Mouse (Mus musculus) midbrain, embryonic 15.5 days (tissue): ENCODE data around the gene Arfip1. TPM values are rescaled to one million over a fixed set of nuclear protein-coding genes. Genes with fewer than 3 reads are reported as not detected.
"Not testable (repeated sequence)": the region's sequence is repeated elsewhere in the genome, so short reads cannot be mapped to it uniquely, and the experiment has no call there.

ENCODE experiments used
- ATAC-seq: fragments of 200-750 bp; cut with Nextera tagmentation; replicated peaks from 2 replicates; pipeline ENCODE4 v1.8.0; 2017; ENCODE audit warnings: moderate TSS enrichment
- H3K27ac ChIP-seq: fragments of 300-500 bp; sonication (generic); 2 replicates; pipeline ENCODE4 v1.5.1; 2015; ENCODE audit warnings: mild to moderate bottlenecking, inconsistent platforms
- H3K27me3 ChIP-seq: fragments of 300-500 bp; sonication (generic); replicated peaks from 2 replicates; pipeline ENCODE4 v1.6.1; 2015; ENCODE audit warnings: inconsistent platforms
- H3K36me3 ChIP-seq: fragments of 300-500 bp; sonication (generic); replicated peaks from 2 replicates; pipeline ENCODE4 v1.6.1; 2015; ENCODE audit warnings: inconsistent platforms
- H3K4me1 ChIP-seq: fragments of 300-500 bp; sonication (generic); 2 replicates; pipeline ENCODE4 v1.6.1; 2015; ENCODE audit warnings: inconsistent platforms
- H3K4me2 ChIP-seq: fragments of 300-500 bp; sonication (generic); 2 replicates; pipeline ENCODE4 v1.6.1; 2015; ENCODE audit warnings: inconsistent platforms, mild to moderate bottlenecking, moderate library complexity
- H3K4me3 ChIP-seq: fragments of 300-500 bp; sonication (generic); 2 replicates; pipeline ENCODE4 v1.5.1; 2015; ENCODE audit warnings: mild to moderate bottlenecking, inconsistent platforms
- H3K9ac ChIP-seq: fragments of 300-500 bp; sonication (generic); 2 replicates; pipeline ENCODE4 v1.6.1; 2015; ENCODE audit warnings: mild to moderate bottlenecking, inconsistent platforms
- H3K9me3 ChIP-seq: fragments of 300-500 bp; sonication (generic); 2 replicates; pipeline ENCODE4 v1.6.1; 2016; ENCODE audit warnings: inconsistent platforms
- WGBS: fragments of 180-500 bp; shearing (Covaris S2); methylation state at CpG from one replicate; pipeline ENCODE4 v1.1.7; 2015; ENCODE audit warnings: mixed read lengths; 5-methylcytosine and 5-hydroxymethylcytosine counted together
- polyA plus RNA-seq: library from polyadenylated mRNA; unstranded; fragments of >200 nt; fragmentation: Nextera tagmentation; extraction: Ambion mirVana; gene quantifications from 2 replicates; pipeline ENCODE4 v1.2.1, GENCODE M21; 2015

Arfip1 gene
- polyA plus RNA-seq, 1 experiment from 2014 or later, result 22.2 TPM

GRCm38 (mm10) chr3:84563415-84563814 lies 19.0 kb downstream of the Arfip1 start:
- no peak for ATAC-seq

GRCm38 (mm10) chr3:84562911-84563310 lies 19.5 kb downstream of the Arfip1 start:
- not testable (repeated sequence) for H3K4me2 ChIP-seq, H3K36me3 ChIP-seq, ATAC-seq, H3K4me3 ChIP-seq, H3K9ac ChIP-seq, H3K9me3 ChIP-seq, H3K4me1 ChIP-seq, H3K27ac ChIP-seq, H3K27me3 ChIP-seq
- 93% methylated on average over 2 of the region's 2 CpGs for WGBS

More at GRCm38 (mm10) chr3:84563415-84563814, 19.0 kb downstream of the Arfip1 start:
- no peaks in the 10 kb centered on the region for H3K27me3 ChIP-seq
- no peaks in the 10 kb centered on the region for H3K4me1 ChIP-seq
- H3K9me3 ChIP-seq, result no peaks in the 10 kb centered on the region
- H3K27ac ChIP-seq, result no peak overlapping the region
- no peak overlapping the region for H3K9ac ChIP-seq
- H3K36me3 ChIP-seq, result no peaks in the 10 kb centered on the region
- WGBS, result 93% methylated on average over 4 of the region's 4 CpGs
- no peak overlapping the region for H3K4me2 ChIP-seq
- H3K4me3 ChIP-seq, result no peak overlapping the region

GRCm38 (mm10) chr3:84558301-84558700 lies 24.1 kb downstream of the Arfip1 start:
- no peaks in the 10 kb centered on the region for H3K36me3 ChIP-seq
- no peak overlapping the region for H3K4me2 ChIP-seq
- WGBS, result 92% methylated on average over 3 of the region's 3 CpGs
- no peak overlapping the region for H3K4me3 ChIP-seq
- no peaks in the 10 kb centered on the region for H3K4me1 ChIP-seq
- no peak overlapping the region for H3K9ac ChIP-seq
- H3K27me3 ChIP-seq, result no peaks in the 10 kb centered on the region
- no peaks in the 10 kb centered on the region for H3K9me3 ChIP-seq
- no peak for ATAC-seq
- no peak overlapping the region for H3K27ac ChIP-seq

- Histone ChIP-seq H3K36me3 (no peaks in the 10 kb centered on the region), H3K4me3 (no peak overlapping the region), H3K4me1 (no peaks in the 10 kb centered on the region), H3K4me2 (no peak overlapping the region), H3K9ac (no peak overlapping the region), H3K9me3 (no peaks in the 10 kb centered on the region), H3K27ac (no peak overlapping the region), H3K27me3 (no peaks in the 10 kb centered on the region)
- no peak for ATAC-seq
- WGBS, result 88% methylated on average over 3 of the region's 3 CpGs
Observed at GRCm38 (mm10) chr3:84555780-84556179, 26.6 kb downstream of the Arfip1 start.

- 77% methylated on average over 8 of the region's 8 CpGs for whole genome bisulfite sequencing
- Histone ChIP-seq H3K9ac (no peak overlapping the region), H3K4me2 (no peak overlapping the region), H3K9me3 (no peaks in the 10 kb centered on the region), H3K4me1 (no peaks in the 10 kb centered on the region), H3K36me3 (no peaks in the 10 kb centered on the region), H3K27me3 (no peaks in the 10 kb centered on the region), H3K27ac (no peak overlapping the region), H3K4me3 (no peak overlapping the region)
- no peak for ATAC-seq
Observed at GRCm38 (mm10) chr3:84547177-84547576, 35.2 kb downstream of the Arfip1 start.

- H3K9me3 ChIP-seq, H3K9ac ChIP-seq, H3K27me3 ChIP-seq, H3K4me1 ChIP-seq, H3K36me3 ChIP-seq, H3K27ac ChIP-seq, H3K4me2 ChIP-seq, H3K4me3 ChIP-seq: not testable (repeated sequence)
- 0 out of 2 replicates have a peak, but pooled peaks have one; percentile 27 for ATAC-seq
- 31% methylated on average over 3 of the region's 3 CpGs for WGBS
Observed at GRCm38 (mm10) chr3:84542450-84542849, 40.0 kb downstream of the Arfip1 start.

- H3K4me2 ChIP-seq, result no peak overlapping the region
- no peaks in the 10 kb centered on the region for H3K36me3 ChIP-seq
- 93% methylated on average over 1 of the region's 1 CpGs for WGBS
- H3K4me3 ChIP-seq, result no peak overlapping the region
- no peak for ATAC-seq
- no peaks in the 10 kb centered on the region for H3K9me3 ChIP-seq
- no peak overlapping the region for H3K27ac ChIP-seq
- H3K9ac ChIP-seq, result no peak overlapping the region
- H3K4me1 ChIP-seq, result no peaks in the 10 kb centered on the region
- H3K27me3 ChIP-seq, result no peaks in the 10 kb centered on the region
Observed at GRCm38 (mm10) chr3:84541881-84542280, 40.5 kb downstream of the Arfip1 start.

- H3K36me3 ChIP-seq, result no peaks in the 10 kb centered on the region
- H3K4me3 ChIP-seq, result no peak overlapping the region
- no peak overlapping the region for H3K4me2 ChIP-seq
- ATAC-seq, result no peak
- no peaks in the 10 kb centered on the region for H3K9me3 ChIP-seq
- no peak overlapping the region for H3K27ac ChIP-seq
- no peak overlapping the region for H3K9ac ChIP-seq
- H3K27me3 ChIP-seq, result no peaks in the 10 kb centered on the region
- no peaks in the 10 kb centered on the region for H3K4me1 ChIP-seq
Observed at GRCm38 (mm10) chr3:84540640-84541039, 41.8 kb downstream of the Arfip1 start.

GRCm38 (mm10) chr3:84536987-84537386 lies 45.4 kb downstream of the Arfip1 start:
- Histone ChIP-seq H3K4me2 (no peak overlapping the region), H3K9ac (no peak overlapping the region), H3K27me3 (no peaks in the 10 kb centered on the region), H3K9me3 (no peaks in the 10 kb centered on the region), H3K27ac (no peak overlapping the region), H3K4me1 (no peaks in the 10 kb centered on the region), H3K36me3 (no peaks in the 10 kb centered on the region), H3K4me3 (no peak overlapping the region)
- no peak for ATAC-seq
- WGBS, result 85% methylated on average over 6 of the region's 6 CpGs

- no peak for ATAC-seq
- H3K4me1 ChIP-seq, result no peaks in the 10 kb centered on the region
- no peaks in the 10 kb centered on the region for H3K27me3 ChIP-seq
- no peak overlapping the region for H3K4me2 ChIP-seq
- no peaks in the 10 kb centered on the region for H3K36me3 ChIP-seq
- no peaks in the 10 kb centered on the region for H3K9me3 ChIP-seq
- no peak overlapping the region for H3K4me3 ChIP-seq
- 77% methylated on average over 5 of the region's 5 CpGs for WGBS
- H3K9ac ChIP-seq, result no peak overlapping the region
- H3K27ac ChIP-seq, result no peak overlapping the region
Observed at GRCm38 (mm10) chr3:84533227-84533626, 49.2 kb downstream of the Arfip1 start.

- Histone ChIP-seq H3K4me1 (no peaks in the 10 kb centered on the region), H3K4me3 (no peak overlapping the region), H3K27ac (no peak overlapping the region), H3K9ac (no peak overlapping the region), H3K36me3 (no peaks in the 10 kb centered on the region), H3K27me3 (no peaks in the 10 kb centered on the region), H3K4me2 (no peak overlapping the region), H3K9me3 (no peaks in the 10 kb centered on the region)
- 84% methylated on average over 2 of the region's 2 CpGs for WGBS
- ATAC-seq, result no peak
Observed at GRCm38 (mm10) chr3:84529021-84529420, 53.4 kb downstream of the Arfip1 start.

GRCm38 (mm10) chr3:84524952-84525351 lies 57.5 kb downstream of the Arfip1 start:
- Histone ChIP-seq H3K4me1 (no peaks in the 10 kb centered on the region), H3K4me2 (no peak overlapping the region), H3K27ac (no peak overlapping the region), H3K9ac (no peak overlapping the region), H3K27me3 (no peaks in the 10 kb centered on the region), H3K9me3 (no peaks in the 10 kb centered on the region), H3K4me3 (no peak overlapping the region), H3K36me3 (no peaks in the 10 kb centered on the region)
- WGBS, result 82% methylated on average over 1 of the region's 1 CpGs
- ATAC-seq, result no peak

- no peak overlapping the region for H3K9ac ChIP-seq
- no peaks in the 10 kb centered on the region for H3K4me1 ChIP-seq
- H3K4me3 ChIP-seq, result no peak overlapping the region
- H3K36me3 ChIP-seq, result no peaks in the 10 kb centered on the region
- WGBS, result 88% methylated on average over 3 of the region's 3 CpGs
- no peak overlapping the region for H3K4me2 ChIP-seq
- no peak overlapping the region for H3K27ac ChIP-seq
- no peaks in the 10 kb centered on the region for H3K27me3 ChIP-seq
- ATAC-seq, result no peak
- no peaks in the 10 kb centered on the region for H3K9me3 ChIP-seq
Observed at GRCm38 (mm10) chr3:84516163-84516562, 66.3 kb downstream of the Arfip1 start.
